Mouse (Mus musculus) neural tube, embryonic 12.5 days (tissue): Measurements from ENCODE around the gene Gcg. TPM values are rescaled to one million over a fixed set of nuclear protein-coding genes. Genes with fewer than 3 reads are reported as not detected.

Experiments
- ATAC-seq: fragments of 200-750 bp; cut with Nextera tagmentation; 2 replicates; pipeline ENCODE4 v1.8.0; 2017; ENCODE audit warnings: low read depth, mild to moderate bottlenecking, moderate TSS enrichment, moderate library complexity; ENCODE audit not compliant: low FRiP score
- H3K27ac ChIP-seq: fragments of 300-500 bp; sonication (generic); 2 replicates; pipeline ENCODE4 v1.5.1; 2016
- H3K27me3 ChIP-seq: fragments of 300-500 bp; sonication (generic); replicated peaks from 2 replicates; pipeline ENCODE4 v1.6.1; 2016; ENCODE audit warnings: mild to moderate bottlenecking
- H3K36me3 ChIP-seq: fragments of 300-500 bp; sonication (generic); 2 replicates; pipeline ENCODE4 v1.6.1; 2016; ENCODE audit warnings: mild to moderate bottlenecking
- H3K4me1 ChIP-seq: fragments of 300-500 bp; sonication (generic); 2 replicates; pipeline ENCODE4 v1.6.1; 2016
- H3K4me2 ChIP-seq: fragments of 300-500 bp; sonication (generic); replicated peaks from 2 replicates; pipeline ENCODE4 v1.6.1; 2016; ENCODE audit warnings: mild to moderate bottlenecking
- H3K4me3 ChIP-seq: fragments of 300-500 bp; sonication (generic); 2 replicates; pipeline ENCODE4 v1.5.1; 2016
- H3K9ac ChIP-seq: fragments of 300-500 bp; sonication (generic); 2 replicates; pipeline ENCODE4 v1.6.1; 2016; ENCODE audit warnings: mild to moderate bottlenecking
- H3K9me3 ChIP-seq: fragments of 300-500 bp; sonication (generic); 2 replicates; pipeline ENCODE4 v1.6.1; 2016; ENCODE audit warnings: mild to moderate bottlenecking
- WGBS: fragments of 180-500 bp; shearing (Covaris S2); methylation state at CpG from one replicate; pipeline ENCODE4 v1.1.7; 2016; 5-methylcytosine and 5-hydroxymethylcytosine counted together
- polyA plus RNA-seq: library from polyadenylated mRNA; unstranded; fragments of >200 nt; fragmentation: Nextera tagmentation; extraction: Ambion mirVana; gene quantifications from 2 replicates; pipeline ENCODE4 v1.2.1, GENCODE M21; 2016

The Gcg gene
- polyA plus RNA-seq, 1 experiment from 2014 or later = not detected

DNA sequence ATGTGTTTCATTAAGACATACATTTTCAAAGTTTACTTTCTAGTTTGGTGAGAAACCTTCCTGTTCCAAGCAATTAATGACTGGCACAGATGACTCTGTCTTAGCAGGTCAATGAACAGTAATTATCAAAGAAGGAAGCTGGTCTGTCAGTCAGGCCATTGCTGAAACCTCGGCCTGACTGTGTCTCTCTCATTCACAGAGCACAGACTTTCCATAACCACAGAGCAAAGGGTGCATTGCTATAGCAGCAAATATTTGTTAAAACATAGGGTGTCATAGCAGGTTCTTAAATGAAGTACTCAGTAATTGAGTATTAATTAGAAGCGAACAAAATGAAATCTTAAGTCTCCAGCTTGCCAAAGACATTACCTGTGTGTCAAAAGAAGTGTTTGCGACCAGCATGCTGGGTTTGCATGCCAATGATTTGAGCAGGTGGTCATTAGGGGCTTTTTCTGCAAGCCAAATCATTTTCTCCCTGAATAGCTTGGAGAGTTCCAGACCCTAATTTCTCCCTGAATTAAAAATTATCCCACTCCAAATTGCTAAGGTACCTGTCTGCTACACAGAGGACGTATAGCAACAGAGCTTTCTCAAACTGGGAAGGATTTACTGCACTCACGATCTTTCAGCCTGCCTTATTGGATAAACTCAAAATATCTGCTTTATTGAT lies 14.0 kb upstream of the Gcg start:
- Histone ChIP-seq H3K27ac (no peak overlapping the region), H3K4me1 (no peaks in the 10 kb centered on the region), H3K36me3 (no peaks in the 10 kb centered on the region), H3K9me3 (no peaks in the 10 kb centered on the region), H3K27me3 (no peaks in the 10 kb centered on the region), H3K4me2 (no peak overlapping the region), H3K9ac (no peak overlapping the region), H3K4me3 (no peak overlapping the region)
- 81% methylated on average over 5 of the region's 5 CpGs for WGBS
- no peak for ATAC-seq

DNA sequence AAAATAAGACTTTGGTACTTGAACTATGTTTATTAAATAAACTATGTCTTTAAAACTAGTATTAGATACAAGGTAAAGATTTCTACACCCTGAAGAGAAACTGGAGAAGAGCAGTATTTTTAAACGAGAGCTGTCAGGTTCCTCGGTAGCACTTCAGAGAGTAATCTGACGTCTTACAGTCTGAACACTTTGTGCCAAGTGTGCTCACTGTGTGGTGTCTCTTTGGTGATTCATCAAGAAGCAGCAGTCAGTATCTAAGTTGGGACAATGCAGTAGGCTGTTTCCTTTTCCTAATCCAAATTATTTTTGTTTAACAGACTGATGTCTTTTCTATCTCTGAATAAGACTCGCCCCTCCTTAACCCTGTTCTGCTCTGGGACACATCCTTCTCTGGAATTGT lies 12.0 kb upstream of the Gcg start:
- no peaks in the 10 kb centered on the region for H3K36me3 ChIP-seq
- ATAC-seq = no peak
- H3K9me3 ChIP-seq = no peaks in the 10 kb centered on the region
- H3K4me1 ChIP-seq = no peaks in the 10 kb centered on the region
- H3K4me2 ChIP-seq = no peak overlapping the region
- no peak overlapping the region for H3K4me3 ChIP-seq
- no peaks in the 10 kb centered on the region for H3K27me3 ChIP-seq
- 86% methylated on average over 4 of the region's 4 CpGs for WGBS
- H3K27ac ChIP-seq = no peak overlapping the region
- no peak overlapping the region for H3K9ac ChIP-seq

GRCm38 (mm10) chr2:62489832-62490231 lies 6.4 kb upstream of the Gcg start:
- WGBS = 90% methylated on average over 6 of the region's 6 CpGs
- H3K27me3 ChIP-seq = no peaks in the 10 kb centered on the region
- H3K4me3 ChIP-seq = no peak overlapping the region
- H3K4me2 ChIP-seq = no peak overlapping the region
- no peak overlapping the region for H3K27ac ChIP-seq
- H3K4me1 ChIP-seq = no peaks in the 10 kb centered on the region
- H3K9me3 ChIP-seq = no peaks in the 10 kb centered on the region
- no peaks in the 10 kb centered on the region for H3K36me3 ChIP-seq
- H3K9ac ChIP-seq = no peak overlapping the region
- ATAC-seq = no peak

GRCm38 (mm10) chr2:62484906-62485305 lies 1.5 kb upstream of the Gcg start:
- Histone ChIP-seq H3K27ac (no peak overlapping the region), H3K36me3 (no peaks in the 10 kb centered on the region), H3K27me3 (no peaks in the 10 kb centered on the region), H3K4me2 (no peak overlapping the region), H3K9ac (no peak overlapping the region), H3K9me3 (no peaks in the 10 kb centered on the region), H3K4me1 (no peaks in the 10 kb centered on the region), H3K4me3 (no peak overlapping the region)
- ATAC-seq = no peak
- 84% methylated on average over 3 of the region's 3 CpGs for WGBS

DNA sequence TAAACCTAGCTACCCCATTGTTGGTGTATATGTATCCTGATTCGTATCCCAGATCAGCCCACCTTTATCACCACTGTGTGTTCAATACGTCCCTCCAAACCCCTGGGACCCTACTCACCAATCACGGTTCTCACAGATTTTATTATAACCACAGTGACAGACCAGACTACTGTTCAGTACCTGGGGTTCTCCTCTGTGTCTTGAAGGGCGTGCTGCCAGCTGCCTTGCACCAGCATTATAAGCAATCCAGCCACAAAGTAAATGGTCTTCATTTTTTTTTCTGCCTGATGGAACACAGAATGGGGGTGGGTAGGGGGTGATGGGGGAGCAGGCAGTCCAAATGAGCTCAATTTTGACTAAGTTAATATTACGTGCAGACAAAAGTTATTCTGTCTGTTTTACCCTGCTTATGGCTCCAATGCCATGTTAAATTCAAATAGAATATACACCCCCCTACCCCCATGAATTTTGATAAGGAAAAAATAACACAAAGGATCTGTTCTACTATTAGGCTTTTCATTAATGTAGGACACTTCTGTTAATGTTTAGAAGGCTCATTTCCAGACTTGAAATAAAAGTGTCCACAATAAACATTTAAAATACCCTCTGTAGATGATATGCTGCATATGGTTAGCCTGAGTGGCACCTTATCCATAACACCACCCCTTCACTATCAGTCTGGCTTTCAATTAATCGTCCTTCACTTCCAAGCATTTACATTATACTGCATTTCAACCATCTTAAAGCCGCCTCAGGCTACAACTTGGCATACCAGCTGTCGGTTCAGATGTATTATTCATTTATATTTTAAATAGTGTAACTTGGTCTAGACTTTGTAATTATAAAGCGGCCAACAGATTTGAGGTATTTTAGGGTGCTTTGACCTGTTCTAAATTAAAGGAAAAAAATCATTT lies 2.9 kb downstream of the Gcg start:
- WGBS = 71% methylated on average over 9 of the region's 9 CpGs
- ATAC-seq = peak; percentile 29; the same call in 1 of the 2 replicates
- H3K27me3 ChIP-seq = no peaks in the 10 kb centered on the region
- no peak overlapping the region for H3K4me2 ChIP-seq
- H3K36me3 ChIP-seq = no peaks in the 10 kb centered on the region
- no peak overlapping the region for H3K27ac ChIP-seq
- no peaks in the 10 kb centered on the region for H3K4me1 ChIP-seq
- H3K9me3 ChIP-seq = no peaks in the 10 kb centered on the region
- H3K9ac ChIP-seq = no peak overlapping the region
- no peak overlapping the region for H3K4me3 ChIP-seq

GRCm38 (mm10) chr2:62469551-62469950 lies 13.9 kb downstream of the Gcg start:
- Histone ChIP-seq H3K27ac (no peak overlapping the region), H3K4me1 (no peaks in the 10 kb centered on the region), H3K27me3 (no peaks in the 10 kb centered on the region), H3K9ac (no peak overlapping the region), H3K9me3 (no peaks in the 10 kb centered on the region), H3K4me3 (no peak overlapping the region), H3K4me2 (no peak overlapping the region), H3K36me3 (no peaks in the 10 kb centered on the region)
- ATAC-seq = no peak
- 87% methylated on average over 9 of the region's 9 CpGs for WGBS

DNA sequence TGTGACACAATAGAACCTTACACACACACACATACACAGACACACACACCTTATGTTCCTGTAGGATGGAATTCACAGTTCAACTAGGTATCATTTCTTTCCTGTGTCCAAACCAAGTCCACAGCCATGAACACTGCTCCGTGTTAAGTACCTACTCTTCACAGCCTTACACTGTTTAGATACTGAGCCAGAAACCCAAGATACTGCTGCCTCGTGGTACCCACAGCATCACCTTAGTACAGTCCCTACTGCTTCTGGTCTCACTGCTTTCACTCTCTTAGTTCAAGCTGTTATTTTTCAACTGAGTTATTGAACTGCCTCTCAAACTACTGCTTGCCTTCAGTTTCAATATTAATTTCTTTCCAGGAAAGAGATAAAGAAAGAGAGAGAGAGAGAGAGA lies 20.2 kb downstream of the Gcg start:
- Histone ChIP-seq H3K27me3 (no peaks in the 10 kb centered on the region), H3K36me3 (no peaks in the 10 kb centered on the region), H3K4me2 (no peak overlapping the region), H3K4me3 (no peak overlapping the region), H3K9me3 (no peaks in the 10 kb centered on the region), H3K27ac (no peak overlapping the region), H3K9ac (no peak overlapping the region), H3K4me1 (no peaks in the 10 kb centered on the region)
- 87% methylated on average over 2 of the region's 2 CpGs for WGBS
- ATAC-seq = no peak

DNA sequence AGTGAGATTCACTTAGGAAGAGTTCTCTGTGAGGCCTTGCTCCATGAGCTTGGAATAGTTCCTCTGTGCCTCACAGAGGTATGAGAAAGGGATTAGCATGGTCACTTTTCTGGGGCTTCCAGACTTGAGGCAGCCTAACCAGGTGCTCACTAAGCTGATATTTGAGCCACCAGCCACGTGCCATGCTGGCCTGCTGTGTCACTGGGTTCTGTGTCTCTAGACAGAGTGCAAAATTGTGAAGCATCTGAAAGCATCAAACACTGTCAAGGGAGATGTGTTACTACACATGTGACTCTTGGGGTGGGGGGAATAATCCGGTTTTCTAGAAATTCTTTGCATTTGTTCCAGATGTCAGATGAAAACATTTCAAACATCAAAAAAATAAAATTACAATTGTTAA lies 21.3 kb downstream of the Gcg start:
- Histone ChIP-seq H3K27me3 (no peaks in the 10 kb centered on the region), H3K36me3 (no peaks in the 10 kb centered on the region), H3K9me3 (no peaks in the 10 kb centered on the region), H3K27ac (no peak overlapping the region), H3K4me2 (no peak overlapping the region), H3K4me3 (no peak overlapping the region), H3K4me1 (no peaks in the 10 kb centered on the region), H3K9ac (no peak overlapping the region)
- ATAC-seq = no peak
- WGBS = 86% methylated on average over 2 of the region's 2 CpGs

- Histone ChIP-seq H3K27me3 (no peaks in the 10 kb centered on the region), H3K4me2 (no peak overlapping the region), H3K4me3 (no peak overlapping the region), H3K4me1 (no peaks in the 10 kb centered on the region), H3K9ac (no peak overlapping the region), H3K36me3 (no peaks in the 10 kb centered on the region), H3K27ac (no peak overlapping the region), H3K9me3 (no peaks in the 10 kb centered on the region)
- no peak for ATAC-seq
- WGBS = 86% methylated on average over 12 of the region's 12 CpGs
Measured at GRCm38 (mm10) chr2:62460815-62461450, 22.5 kb downstream of the Gcg start.

- Histone ChIP-seq H3K4me3 (no peak overlapping the region), H3K4me2 (no peak overlapping the region), H3K4me1 (no peaks in the 10 kb centered on the region), H3K27ac (no peak overlapping the region), H3K9me3 (no peaks in the 10 kb centered on the region), H3K9ac (no peak overlapping the region), H3K27me3 (no peaks in the 10 kb centered on the region), H3K36me3 (no peaks in the 10 kb centered on the region)
- 82% methylated on average over 7 of the region's 7 CpGs for WGBS
- no peak for ATAC-seq
Measured at GRCm38 (mm10) chr2:62460231-62460710, 23.2 kb downstream of the Gcg start.

DNA sequence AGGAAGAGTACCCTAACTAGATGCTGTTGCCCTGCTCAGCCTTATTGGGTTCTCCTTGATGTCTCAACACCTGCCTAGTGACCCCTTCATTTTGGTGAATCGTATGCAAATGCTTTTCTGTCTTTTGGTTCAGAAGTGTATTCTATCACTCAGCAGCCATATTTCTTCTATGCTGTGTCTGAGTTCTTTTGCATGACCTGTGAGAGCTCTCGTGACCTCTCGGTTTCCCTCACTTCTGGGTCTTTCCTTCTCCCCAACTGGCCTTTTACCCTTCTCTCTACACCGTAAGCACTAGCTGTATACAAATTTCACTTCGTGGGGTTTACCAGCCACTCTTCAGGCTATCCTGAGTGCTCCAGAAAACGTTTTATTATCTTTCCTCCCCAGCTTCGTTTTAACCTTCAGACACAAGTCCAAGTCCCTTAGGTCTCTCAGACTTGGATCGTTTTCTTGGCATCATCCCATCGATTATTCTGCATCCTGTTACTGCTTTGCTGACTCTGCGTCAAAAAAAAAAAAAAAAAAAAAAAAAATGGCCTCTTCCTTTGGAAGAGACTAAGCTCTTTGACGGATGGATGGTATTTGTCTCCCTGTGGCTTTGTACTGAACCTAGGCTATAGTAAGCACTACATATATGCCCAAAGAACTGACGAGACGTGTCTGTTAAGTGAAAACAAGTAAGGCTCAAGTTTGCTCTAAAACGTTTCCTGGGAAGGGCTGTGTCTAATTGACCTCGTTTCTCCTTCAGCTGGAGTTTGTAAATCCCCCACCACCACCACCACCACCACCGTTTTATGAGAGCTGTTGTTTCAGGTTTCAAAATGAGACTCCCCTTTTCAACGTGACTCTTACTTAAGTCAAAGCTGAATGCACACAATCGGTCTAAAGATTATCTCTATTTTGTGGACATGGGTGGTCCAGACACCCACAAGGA lies 23.9 kb downstream of the Gcg start:
- H3K9ac ChIP-seq = no peak overlapping the region
- H3K4me3 ChIP-seq = no peak overlapping the region
- no peaks in the 10 kb centered on the region for H3K27me3 ChIP-seq
- H3K4me2 ChIP-seq = no peak overlapping the region
- H3K9me3 ChIP-seq = no peaks in the 10 kb centered on the region
- no peak overlapping the region for H3K27ac ChIP-seq
- no peak for ATAC-seq
- H3K36me3 ChIP-seq = no peaks in the 10 kb centered on the region
- no peaks in the 10 kb centered on the region for H3K4me1 ChIP-seq
- WGBS = 70% methylated on average over 18 of the region's 18 CpGs
